8 mouse cellular contexts compared by ENCODE assay signal in the genomic region with DNA sequence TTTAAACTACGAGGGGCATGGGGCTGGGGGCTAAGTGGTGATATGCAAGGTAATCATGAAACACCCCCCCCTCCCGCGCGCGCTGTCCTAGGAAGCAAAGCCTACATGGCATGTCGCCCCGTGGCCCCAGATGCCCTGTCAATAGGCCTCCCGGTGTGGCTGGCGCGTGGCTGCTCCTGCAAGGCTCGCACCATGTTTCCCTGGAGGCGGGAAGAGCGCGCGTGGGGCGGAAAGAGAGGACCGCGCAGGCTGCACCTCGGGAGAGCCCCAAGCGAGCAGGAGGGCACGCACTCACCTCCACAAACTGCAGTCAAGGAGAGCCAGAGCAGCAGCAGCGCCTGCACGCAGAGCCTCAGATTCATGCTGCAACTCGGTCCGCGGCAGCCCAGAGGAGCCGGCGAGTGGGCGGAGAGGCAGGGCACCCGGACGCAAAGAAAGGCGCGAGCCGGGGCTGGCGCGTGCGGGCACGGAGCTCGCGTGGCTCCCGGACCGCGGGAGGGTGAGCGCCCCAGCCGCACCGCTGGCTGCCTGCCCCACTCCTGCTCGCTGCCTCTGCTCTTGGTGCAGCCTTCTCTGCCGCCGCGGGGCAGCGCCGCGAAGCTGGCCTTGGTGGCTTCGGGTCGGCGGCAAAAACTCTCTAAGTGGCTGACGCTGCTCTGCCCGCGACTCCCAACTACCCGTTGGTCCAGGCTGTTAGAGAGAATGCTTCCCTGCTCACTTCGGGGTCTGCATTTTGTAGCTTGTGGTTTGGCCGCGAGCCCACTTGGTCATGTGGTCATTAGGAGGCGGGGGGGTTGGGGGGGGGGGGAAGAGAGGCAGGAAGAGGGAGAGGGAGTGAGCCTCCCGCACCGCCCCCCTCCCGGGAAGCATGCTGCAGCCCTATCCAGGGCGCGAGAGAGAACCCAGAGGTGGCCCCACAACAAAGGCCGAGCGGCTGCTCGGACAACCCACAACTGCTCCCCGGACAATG. TPM values are rescaled to one million over a fixed set of nuclear protein-coding genes. Genes with fewer than 3 reads are reported as not detected.
DNase-seq lines count a peak whose midpoint lies in the region; ATAC-seq and TF ChIP-seq lines count a peak whose summit lies in the region.

TSS of gene Apln (minus strand) at position 710 of the 970 bp plus-strand sequence.

- TF ChIP-seq POLR2A in bone marrow macrophage, adult 2 months (IDR thresholded peaks at IDR 0.05; ENCODE audit: borderline replicate concordance, low read depth, low read length), result no peak

- H3K36me3 ChIP-seq in forebrain, embryonic 11.5 days (ENCODE audit: control insufficient read depth, insufficient read depth, low read length), result no peaks in the 10 kb centered on the region
- H3K36me3 ChIP-seq in hindbrain, embryonic 12.5 days, result no peaks in the 10 kb centered on the region
- H3K36me3 ChIP-seq in stomach, embryonic 14.5 days (ENCODE audit: control insufficient read depth, insufficient read depth, low read length), result no peaks in the 10 kb centered on the region

- H3K27me3 ChIP-seq in forebrain, embryonic 11.5 days (ENCODE audit: control insufficient read depth, insufficient read depth, low read length), result no peaks in the 10 kb centered on the region
- peaks cover 27% of the 10 kb centered on the region for H3K27me3 ChIP-seq in hindbrain, embryonic 12.5 days
- no peaks in the 10 kb centered on the region for H3K27me3 ChIP-seq in stomach, embryonic 14.5 days (ENCODE audit: control insufficient read depth, insufficient read depth, low read length)

- no peaks in the 10 kb centered on the region for H3K4me1 ChIP-seq in bone marrow macrophage, adult 2 months (ENCODE audit: control insufficient read depth, insufficient read depth, low read length)
- no peaks in the 10 kb centered on the region for H3K4me1 ChIP-seq in forebrain, embryonic 11.5 days (replicated peaks; ENCODE audit: control insufficient read depth, insufficient read depth, low read length)
- H3K4me1 ChIP-seq in hindbrain, embryonic 12.5 days, result 0 out of 2 replicates have a peak, but pooled peaks cover 2% of the 10 kb centered on the region
- no peaks in the 10 kb centered on the region for H3K4me1 ChIP-seq in stomach, embryonic 14.5 days (ENCODE audit: control insufficient read depth, insufficient read depth, low read length)

- DNase-seq in CD4-positive, CD25-positive, alpha-beta regulatory T cell, adult 2 months (ENCODE audit: low read depth, low spot score), result peak; percentile 26
- DNase-seq in forebrain, embryonic 11.5 days (ENCODE audit: low spot score), result peak; percentile 73
- peak in 1 of 2 experiments; percentile 68 for DNase-seq in left cerebral cortex, postnatal 10 days (ENCODE audit: extremely low spot score in 1 of 2, low spot score in 2 of 2)
- peak; percentile 55 to 70 for DNase-seq in lung, postnatal 4 days

- H3K4me3 ChIP-seq in bone marrow macrophage, adult 2 months (ENCODE audit: insufficient read depth, low read length), result peak within 1 kb of the TSS; percentile 49
- H3K4me3 ChIP-seq in forebrain, embryonic 11.5 days (ENCODE audit: low read depth, low read length), result peak within 1 kb of the TSS; percentile 41
- H3K4me3 ChIP-seq in hindbrain, embryonic 12.5 days, result peak within 1 kb of the TSS; percentile 46
- H3K4me3 ChIP-seq in stomach, embryonic 14.5 days (ENCODE audit: low read depth, low read length), result peak within 1 kb of the TSS; percentile 40

- H3K9ac ChIP-seq in forebrain, embryonic 11.5 days (ENCODE audit: low read length), result peak within 1 kb of the TSS; percentile 64
- peak within 1 kb of the TSS; percentile 59 for H3K9ac ChIP-seq in hindbrain, embryonic 12.5 days
- H3K9ac ChIP-seq in stomach, embryonic 14.5 days (replicated peaks; ENCODE audit: low read depth, low read length), result peak within 1 kb of the TSS; percentile 52

- no peak for ATAC-seq in CD4-positive, CD25-positive, alpha-beta regulatory T cell, adult 4 months
- peak; percentile 83 for ATAC-seq in forebrain, embryonic 11.5 days (replicated peaks; ENCODE audit: low FRiP score)
- peak; percentile 76 for ATAC-seq in hindbrain, embryonic 12.5 days (ENCODE audit: low FRiP score)
- peak; percentile 73; the same call in 1 of the 2 replicates for ATAC-seq in stomach, embryonic 14.5 days (ENCODE audit: insufficient number of reproducible peaks, insufficient read depth, low FRiP score, low read depth)

- H3K4me2 ChIP-seq in forebrain, embryonic 11.5 days (ENCODE audit: low read depth, low read length, severe bottlenecking), result peak within 1 kb of the TSS; percentile 74
- peak within 1 kb of the TSS; percentile 84 for H3K4me2 ChIP-seq in hindbrain, embryonic 12.5 days (replicated peaks)
- peak within 1 kb of the TSS; percentile 63 for H3K4me2 ChIP-seq in stomach, embryonic 14.5 days (replicated peaks; ENCODE audit: low read depth, low read length)

- H3K9me3 ChIP-seq in forebrain, embryonic 11.5 days (ENCODE audit: control insufficient read depth, low read length), result no peaks in the 10 kb centered on the region
- H3K9me3 ChIP-seq in hindbrain, embryonic 12.5 days (replicated peaks), result 0 out of 2 replicates have a peak, but pooled peaks cover 3% of the 10 kb centered on the region
- no peaks in the 10 kb centered on the region for H3K9me3 ChIP-seq in stomach, embryonic 14.5 days (ENCODE audit: control insufficient read depth, low read depth, low read length)

- TF ChIP-seq CTCF in bone marrow macrophage, adult 2 months (IDR thresholded peaks at IDR 0.05; ENCODE audit: low read depth, low read length), result no peak

- 21% methylated on average over 47 of the region's 73 CpGs for WGBS in forebrain, embryonic 11.5 days
- 19% methylated on average over 64 of the region's 73 CpGs for WGBS in hindbrain, embryonic 12.5 days
- WGBS in stomach, embryonic 14.5 days, result 20% methylated on average over 64 of the region's 73 CpGs

- intact Hi-C loops in left cerebral cortex, postnatal 10 days (cut with DNase I), result loop anchor here (10.0 kb wide), 1 partner anchor 220 kb away; the partner anchor contains the start of gene Utp14a

- no peak within 1 kb of the TSS for H3K27ac ChIP-seq in bone marrow macrophage, adult 2 months (ENCODE audit: insufficient read depth, low read depth, low read length)
- H3K27ac ChIP-seq in forebrain, embryonic 11.5 days (ENCODE audit: low read depth, low read length), result no peak within 1 kb of the TSS
- no peak within 1 kb of the TSS for H3K27ac ChIP-seq in hindbrain, embryonic 12.5 days
- peak within 1 kb of the TSS; percentile 44; the same call in 1 of the 2 replicates for H3K27ac ChIP-seq in stomach, embryonic 14.5 days (ENCODE audit: low read length)

RNA-seq across cellular contexts. Expression of gene Apln, which starts in this region (rescaled TPM):
- polyA plus RNA-seq in CD4-positive, CD25-positive, alpha-beta regulatory T cell, adult 4 months (2017; shearing (Covaris generic)), result under 1 TPM; 0.30 to 0.37 TPM
- polyA plus RNA-seq in bone marrow macrophage, adult 2 months (2012; ENCODE audit: insufficient read depth, insufficient read length, missing spikeins), result 0.17 TPM in 1 of 2 replicates, not detected in the other
- polyA plus RNA-seq in forebrain, embryonic 11.5 days (2014; fragmentation: Nextera tagmentation; extraction: Ambion mirVana), result 3.8 and 4.0 TPM in 2 replicates
- polyA plus RNA-seq in hindbrain, embryonic 12.5 days (2016; fragmentation: Nextera tagmentation; extraction: Ambion mirVana), result 4.4 and 4.6 TPM in 2 replicates
- total RNA-seq in left cerebral cortex, postnatal 10 days (2021), result 10 to 100 TPM; 14.9 to 16.6 TPM
- polyA plus RNA-seq in stomach, embryonic 14.5 days (2014; fragmentation: Nextera tagmentation; extraction: Ambion mirVana), result 4.3 and 5.1 TPM in 2 replicates
